Mouse (Mus musculus) left cerebral cortex, postnatal 14 days (tissue): ENCODE measurements at regions not wholly inside any gene's neighbourhood (a gene's known extent, or its start where the extent isn't known, plus 50 kb on each side); places are given as distances from the start of the nearest gene placed in this dataset.
A peak's percentile ranks its signal among the peaks of the same experiment; 100 is the strongest.

Source experiments
- DNase-seq, 2 experiments: peaks; one replicate each; pipeline ENCODE4 v3.0.0; 2021 to 2022; ENCODE audit warnings: low spot score in 2 of 2, mixed read lengths in 1 of 2
- intact Hi-C: fragments of 180-260 bp; cut with DNase I; formaldehyde crosslinking; loops from one replicate; pipeline ENCODE4 v1.15.1; 2025

- peak; percentile 51 to 68 for DNase-seq
- intact Hi-C loops, result no loop called here
Observed at GRCm38 (mm10) chr1:64226001-64226918, 104.2 kb upstream of the Klf7 start.

GRCm38 (mm10) chr1:64223779-64224687, 102.0 kb upstream of the Klf7 start:
- intact Hi-C loops, result loop anchor here (5.0 kb wide), 1 partner anchor 102 kb away; the partner anchor contains the start of gene Klf7
- DNase-seq, result peak in 1 of 2 experiments; percentile 10

- intact Hi-C loops, result loop anchor here (5.0 kb wide), 1 partner anchor 100 kb away; the partner anchor contains the start of gene Klf7
- no peak for DNase-seq
Observed at GRCm38 (mm10) chr1:64222475-64222874, 100.4 kb upstream of the Klf7 start.

GRCm38 (mm10) chr1:64220486-64220885, 98.4 kb upstream of the Klf7 start:
- intact Hi-C loops, result loop anchor here (5.0 kb wide), 1 partner anchor 98 kb away; the partner anchor contains the start of gene Klf7

GRCm38 (mm10) chr1:64220040-64220439, 98.0 kb upstream of the Klf7 start:
- intact Hi-C loops, result loop anchor here (5.0 kb wide), 1 partner anchor 98 kb away; the partner anchor contains the start of gene Klf7

More at GRCm38 (mm10) chr1:64220486-64220885, 98.4 kb upstream of the Klf7 start:
- peak; percentile 43 to 56 for DNase-seq

GRCm38 (mm10) chr1:64215646-64216045, 93.6 kb upstream of the Klf7 start:
- intact Hi-C loops, result no loop called here

More at GRCm38 (mm10) chr1:64220040-64220439, 98.0 kb upstream of the Klf7 start:
- no peak for DNase-seq

GRCm38 (mm10) chr1:64209131-64209530, 87.0 kb upstream of the Klf7 start:
- DNase-seq, result no peak
- intact Hi-C loops, result no loop called here

More at GRCm38 (mm10) chr1:64215646-64216045, 93.6 kb upstream of the Klf7 start:
- DNase-seq, result no peak

GRCm38 (mm10) chr1:64200387-64201023, 78.4 kb upstream of the Klf7 start:
- no peak for DNase-seq

GRCm38 (mm10) chr1:64198781-64199180, 76.7 kb upstream of the Klf7 start:
- DNase-seq, result peak; percentile 42 to 47
- intact Hi-C loops, result no loop called here

More at GRCm38 (mm10) chr1:64200387-64201023, 78.4 kb upstream of the Klf7 start:
- intact Hi-C loops, result no loop called here

GRCm38 (mm10) chr1:64198322-64198721, 76.2 kb upstream of the Klf7 start:
- intact Hi-C loops, result no loop called here

GRCm38 (mm10) chr1:64195970-64196491, 73.9 kb upstream of the Klf7 start:
- DNase-seq, result no peak
- intact Hi-C loops, result no loop called here

More at GRCm38 (mm10) chr1:64198322-64198721, 76.2 kb upstream of the Klf7 start:
- DNase-seq, result no peak

- DNase-seq, result no peak
- intact Hi-C loops, result no loop called here
Observed at GRCm38 (mm10) chr1:64195294-64195693, 73.2 kb upstream of the Klf7 start.

GRCm38 (mm10) chr1:64193150-64193838, 71.2 kb upstream of the Klf7 start:
- intact Hi-C loops, result loop anchor here (5.0 kb wide), 1 partner anchor 71 kb away; the partner anchor contains the start of gene Klf7
- DNase-seq, result peak in 1 of 2 experiments; percentile 36

- intact Hi-C loops, result loop anchor here (5.0 kb wide), 1 partner anchor 70 kb away; the partner anchor contains the start of gene Klf7
Observed at GRCm38 (mm10) chr1:64192736-64193135, 70.7 kb upstream of the Klf7 start.

GRCm38 (mm10) chr1:64191242-64192220, 69.4 kb upstream of the Klf7 start:
- no peak for DNase-seq
- intact Hi-C loops, result loop anchor here (5.0 kb wide), 1 partner anchor 69 kb away; the partner anchor contains the start of gene Klf7

More at GRCm38 (mm10) chr1:64192736-64193135, 70.7 kb upstream of the Klf7 start:
- DNase-seq, result no peak

GRCm38 (mm10) chr1:64190705-64191104, 68.6 kb upstream of the Klf7 start:
- intact Hi-C loops, result loop anchor here (5.0 kb wide), 1 partner anchor 68 kb away; the partner anchor contains the start of gene Klf7
- DNase-seq, result no peak

- DNase-seq, result no peak
- intact Hi-C loops, result loop anchor here (5.0 kb wide), 1 partner anchor 68 kb away; the partner anchor contains the start of gene Klf7
Observed at GRCm38 (mm10) chr1:64190097-64190496, 68.0 kb upstream of the Klf7 start.
